Mouse (Mus musculus) forebrain, embryonic 10.5 days (tissue): ENCODE measurements around the gene Skap1. TPM values are rescaled to one million over a fixed set of nuclear protein-coding genes. Genes with fewer than 3 reads are reported as not detected.
A peak's percentile ranks its signal among the peaks of the same experiment; 100 is the strongest.

ENCODE experiments used
- DNase-seq: peaks from one replicate; pipeline ENCODE4 v3.0.0-alpha.2; 2017; ENCODE audit warnings: low spot score; ENCODE audit errors: extremely low spot score
- H3K27ac ChIP-seq: fragments of 300-500 bp; sonication (generic); 2 replicates; pipeline ENCODE4 v1.5.1; 2016; ENCODE audit warnings: mild to moderate bottlenecking
- H3K27me3 ChIP-seq: fragments of 300-500 bp; sonication (generic); 2 replicates; pipeline ENCODE4 v1.6.1; 2016; ENCODE audit warnings: mild to moderate bottlenecking; ENCODE audit not compliant: poor library complexity, severe bottlenecking
- H3K36me3 ChIP-seq: fragments of 300-500 bp; sonication (generic); replicated peaks from 2 replicates; pipeline ENCODE4 v1.6.1; 2016; ENCODE audit warnings: mild to moderate bottlenecking, moderate library complexity
- H3K4me1 ChIP-seq: fragments of 300-500 bp; sonication (generic); 2 replicates; pipeline ENCODE4 v1.6.1; 2016
- H3K4me3 ChIP-seq: fragments of 300-500 bp; sonication (generic); 2 replicates; pipeline ENCODE4 v1.5.1; 2016; ENCODE audit warnings: mild to moderate bottlenecking, moderate library complexity
- H3K9me3 ChIP-seq: fragments of 300-500 bp; sonication (generic); 2 replicates; pipeline ENCODE4 v1.6.1; 2016; ENCODE audit warnings: mild to moderate bottlenecking, moderate library complexity
- WGBS: fragments of 180-500 bp; shearing (Covaris S2); methylation state at CpG from one replicate; pipeline ENCODE4 v1.1.7; 2016; 5-methylcytosine and 5-hydroxymethylcytosine counted together
- polyA plus RNA-seq: library from polyadenylated mRNA; unstranded; fragments of >200 nt; fragmentation: Nextera tagmentation; extraction: Ambion mirVana; gene quantifications from 2 replicates; pipeline ENCODE4 v1.2.1, GENCODE M21; 2016

Skap1 gene
- polyA plus RNA-seq, 1 experiment from 2014 or later = 2.2 TPM

- Histone ChIP-seq H3K9me3 (no peaks in the 10 kb centered on the region), H3K27me3 (peaks cover 34% of the 10 kb centered on the region), H3K4me1 (no peaks in the 10 kb centered on the region), H3K27ac (no peak overlapping the region), H3K4me3 (no peak overlapping the region), H3K36me3 (no peaks in the 10 kb centered on the region)
- 21% methylated on average over 5 of the region's 5 CpGs for WGBS
- DNase-seq = peak; percentile 25
Observed at GRCm38 (mm10) chr11:96536146-96536545, 71.8 kb downstream of the Skap1 start.

- Histone ChIP-seq H3K9me3 (no peaks in the 10 kb centered on the region), H3K4me1 (no peaks in the 10 kb centered on the region), H3K4me3 (no peak overlapping the region), H3K27ac (no peak overlapping the region), H3K36me3 (no peaks in the 10 kb centered on the region), H3K27me3 (peaks cover 46% of the 10 kb centered on the region)
- WGBS = 83% methylated on average over 7 of the region's 7 CpGs
- no peak for DNase-seq
Observed at GRCm38 (mm10) chr11:96542003-96542402, 77.6 kb downstream of the Skap1 start.

GRCm38 (mm10) chr11:96542561-96542960 lies 78.2 kb downstream of the Skap1 start:
- H3K4me1 ChIP-seq = no peaks in the 10 kb centered on the region
- H3K27ac ChIP-seq = no peak overlapping the region
- H3K36me3 ChIP-seq = no peaks in the 10 kb centered on the region
- WGBS = 85% methylated on average over 7 of the region's 7 CpGs
- no peak overlapping the region for H3K4me3 ChIP-seq
- no peak for DNase-seq
- H3K27me3 ChIP-seq = peaks cover 41% of the 10 kb centered on the region
- H3K9me3 ChIP-seq = no peaks in the 10 kb centered on the region

DNA sequence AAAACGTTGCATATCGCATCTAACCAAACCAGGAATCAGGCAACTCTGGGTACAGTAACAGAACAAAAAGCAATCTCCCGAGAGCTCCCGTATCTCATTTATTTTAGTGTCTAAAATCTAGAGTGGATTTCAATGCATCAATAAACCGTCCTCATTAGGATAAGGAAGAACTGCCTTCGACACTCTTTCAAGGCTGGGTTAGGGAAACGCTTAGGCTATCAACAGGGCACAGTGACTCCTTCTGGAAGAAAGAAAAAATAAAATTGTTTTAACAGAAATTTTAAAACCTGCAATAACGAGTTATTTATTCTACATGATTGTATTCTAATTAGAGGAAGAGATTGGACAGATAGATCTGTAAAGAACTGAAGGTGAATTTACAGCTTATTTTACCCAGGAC lies 82.0 kb downstream of the Skap1 start:
- H3K27me3 ChIP-seq = peaks cover 17% of the 10 kb centered on the region
- DNase-seq = no peak
- H3K4me3 ChIP-seq = no peak overlapping the region
- no peaks in the 10 kb centered on the region for H3K9me3 ChIP-seq
- no peaks in the 10 kb centered on the region for H3K4me1 ChIP-seq
- 78% methylated on average over 8 of the region's 8 CpGs for WGBS
- no peaks in the 10 kb centered on the region for H3K36me3 ChIP-seq
- H3K27ac ChIP-seq = no peak overlapping the region

GRCm38 (mm10) chr11:96550960-96551703 lies 86.7 kb downstream of the Skap1 start:
- H3K36me3 ChIP-seq = no peaks in the 10 kb centered on the region
- no peaks in the 10 kb centered on the region for H3K9me3 ChIP-seq
- H3K4me3 ChIP-seq = no peak overlapping the region
- WGBS = 89% methylated on average over 9 of the region's 9 CpGs
- H3K27ac ChIP-seq = no peak overlapping the region
- H3K4me1 ChIP-seq = no peaks in the 10 kb centered on the region
- DNase-seq = no peak
- H3K27me3 ChIP-seq = peaks cover 40% of the 10 kb centered on the region

- no peaks in the 10 kb centered on the region for H3K36me3 ChIP-seq
Observed at GRCm38 (mm10) chr11:96553091-96553490, 88.7 kb downstream of the Skap1 start.

DNA sequence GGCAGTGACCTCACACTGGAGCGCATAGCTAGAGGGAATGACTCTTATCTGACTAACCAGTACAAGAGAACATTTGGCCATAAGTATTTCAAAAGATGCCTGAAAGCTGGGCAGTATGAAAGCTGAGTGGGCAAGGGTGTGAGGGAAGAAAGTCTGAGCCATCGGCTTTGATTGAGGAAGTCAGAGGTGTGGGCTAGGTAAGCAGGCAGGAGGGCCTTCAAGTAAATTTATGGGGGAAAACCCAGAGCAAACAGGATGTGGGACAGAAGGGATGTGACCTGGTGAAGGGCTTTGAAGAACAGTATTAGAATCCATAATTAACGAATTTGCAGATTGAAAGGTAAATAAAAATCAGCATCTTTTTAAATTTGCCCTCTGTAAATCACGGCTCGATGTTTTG lies 95.8 kb downstream of the Skap1 start:
- Histone ChIP-seq H3K9me3 (no peaks in the 10 kb centered on the region), H3K27me3 (peaks cover 40% of the 10 kb centered on the region), H3K4me3 (no peak overlapping the region), H3K36me3 (no peaks in the 10 kb centered on the region), H3K27ac (no peak overlapping the region), H3K4me1 (no peaks in the 10 kb centered on the region)
- WGBS = 91% methylated on average over 5 of the region's 5 CpGs
- no peak for DNase-seq

More at GRCm38 (mm10) chr11:96553091-96553490, 88.7 kb downstream of the Skap1 start:
- no peak for DNase-seq
- WGBS = 22% methylated on average over 15 of the region's 15 CpGs
- Histone ChIP-seq H3K4me1 (no peaks in the 10 kb centered on the region), H3K4me3 (peak overlapping the region; percentile 16; the same call in 1 of the 2 replicates), H3K27me3 (peaks cover 49% of the 10 kb centered on the region), H3K9me3 (no peaks in the 10 kb centered on the region), H3K27ac (no peak overlapping the region)

GRCm38 (mm10) chr11:96564088-96564487 lies 99.7 kb downstream of the Skap1 start:
- H3K4me3 ChIP-seq = no peak overlapping the region
- DNase-seq = no peak
- H3K4me1 ChIP-seq = no peaks in the 10 kb centered on the region
- H3K36me3 ChIP-seq = no peaks in the 10 kb centered on the region
- H3K27me3 ChIP-seq = peaks cover 16% of the 10 kb centered on the region; the same call in 1 of the 2 replicates
- WGBS = 52% methylated on average over 1 of the region's 1 CpGs
- H3K9me3 ChIP-seq = no peaks in the 10 kb centered on the region
- H3K27ac ChIP-seq = no peak overlapping the region

- DNase-seq = no peak
- Histone ChIP-seq H3K4me1 (peaks cover 17% of the 10 kb centered on the region), H3K36me3 (no peaks in the 10 kb centered on the region), H3K4me3 (no peak overlapping the region), H3K27me3 (no peaks in the 10 kb centered on the region), H3K9me3 (no peaks in the 10 kb centered on the region), H3K27ac (no peak overlapping the region)
- 36% methylated on average over 3 of the region's 3 CpGs for WGBS
Observed at GRCm38 (mm10) chr11:96572515-96572914, 108.1 kb downstream of the Skap1 start.

DNA sequence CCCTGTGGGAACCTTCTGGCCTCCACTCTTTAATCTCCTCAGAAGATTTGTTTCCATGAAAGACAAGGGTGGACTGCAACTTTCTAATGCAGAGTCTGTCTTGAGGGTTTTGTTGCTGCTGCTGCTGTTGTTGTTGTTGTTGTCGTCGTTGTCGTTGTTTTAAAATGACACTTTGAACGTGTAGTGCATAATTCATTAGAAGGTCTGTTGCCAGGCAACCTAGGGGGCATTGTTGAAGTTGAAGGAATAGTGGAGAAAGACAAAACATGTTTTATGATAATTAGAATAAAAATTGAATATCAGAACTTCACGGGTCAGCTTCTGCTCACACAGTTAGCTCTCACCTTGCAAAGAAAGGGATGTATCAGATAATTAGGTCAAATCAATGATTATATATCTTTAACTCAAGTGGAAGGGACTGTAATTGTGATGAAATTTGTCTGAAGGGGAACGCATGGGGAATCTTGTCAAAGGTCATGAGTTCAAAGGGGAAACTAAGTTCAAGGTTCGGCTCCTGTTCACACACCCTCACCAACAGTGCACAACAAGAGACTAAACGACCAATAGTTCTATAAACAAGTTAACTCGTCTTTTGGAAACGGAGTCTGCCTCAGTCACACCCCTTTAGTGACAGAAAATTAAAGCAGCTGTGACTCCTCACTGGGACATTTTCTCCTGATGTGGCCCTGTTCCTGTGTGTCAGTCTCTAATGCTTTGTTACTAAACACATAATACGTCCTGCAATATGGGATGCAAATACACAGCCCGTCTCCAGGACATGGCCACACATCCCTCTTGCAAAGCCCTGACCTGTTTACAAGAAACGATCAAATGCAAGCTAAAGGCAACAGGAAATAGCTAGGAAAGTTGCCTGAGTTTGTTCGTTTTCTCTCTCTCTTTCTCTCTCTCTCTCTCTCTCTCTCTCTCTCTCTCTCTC lies 112.4 kb downstream of the Skap1 start:
- Histone ChIP-seq H3K27ac (no peak overlapping the region), H3K27me3 (peaks cover 12% of the 10 kb centered on the region; the same call in 1 of the 2 replicates), H3K9me3 (no peaks in the 10 kb centered on the region), H3K4me1 (peaks cover 49% of the 10 kb centered on the region), H3K4me3 (no peak overlapping the region), H3K36me3 (no peaks in the 10 kb centered on the region)
- WGBS = 53% methylated on average over 14 of the region's 14 CpGs
- no peak for DNase-seq

- H3K4me1 ChIP-seq = peaks cover 63% of the 10 kb centered on the region
- 18% methylated on average over 25 of the region's 25 CpGs for WGBS
- H3K4me3 ChIP-seq = peak overlapping the region; percentile 31
- peak; percentile 50 for DNase-seq
- H3K9me3 ChIP-seq = no peaks in the 10 kb centered on the region
- H3K27me3 ChIP-seq = peaks cover 13% of the 10 kb centered on the region; the same call in 1 of the 2 replicates
- peak overlapping the region; percentile 36; the same call in 1 of the 2 replicates for H3K27ac ChIP-seq
- no peaks in the 10 kb centered on the region for H3K36me3 ChIP-seq
Observed at GRCm38 (mm10) chr11:96578551-96579283, 114.3 kb downstream of the Skap1 start.

GRCm38 (mm10) chr11:96581604-96582384 lies 117.4 kb downstream of the Skap1 start:
- no peak overlapping the region for H3K4me3 ChIP-seq
- H3K9me3 ChIP-seq = no peaks in the 10 kb centered on the region
- H3K27ac ChIP-seq = no peak overlapping the region
- peaks cover 13% of the 10 kb centered on the region; the same call in 1 of the 2 replicates for H3K27me3 ChIP-seq
- H3K4me1 ChIP-seq = peaks cover 53% of the 10 kb centered on the region
- WGBS = 53% methylated on average over 10 of the region's 10 CpGs
- peak; percentile 58 for DNase-seq
- no peaks in the 10 kb centered on the region for H3K36me3 ChIP-seq
